Mouse (Mus musculus) fibroblast of lung, adult 2 months (primary cell): Measurements from ENCODE around the gene Ufsp1.
A peak's percentile ranks its signal among the peaks of the same experiment; 100 is the strongest.

Source experiments
- DNase-seq: peaks from one replicate; pipeline ENCODE4 v3.0.0-alpha.2; 2011; ENCODE audit warnings: low read depth

The Ufsp1 gene

GRCm38 (mm10) chr5:137334317-137334716, 39.9 kb downstream of the Ufsp1 start:
- no peak for DNase-seq

DNA sequence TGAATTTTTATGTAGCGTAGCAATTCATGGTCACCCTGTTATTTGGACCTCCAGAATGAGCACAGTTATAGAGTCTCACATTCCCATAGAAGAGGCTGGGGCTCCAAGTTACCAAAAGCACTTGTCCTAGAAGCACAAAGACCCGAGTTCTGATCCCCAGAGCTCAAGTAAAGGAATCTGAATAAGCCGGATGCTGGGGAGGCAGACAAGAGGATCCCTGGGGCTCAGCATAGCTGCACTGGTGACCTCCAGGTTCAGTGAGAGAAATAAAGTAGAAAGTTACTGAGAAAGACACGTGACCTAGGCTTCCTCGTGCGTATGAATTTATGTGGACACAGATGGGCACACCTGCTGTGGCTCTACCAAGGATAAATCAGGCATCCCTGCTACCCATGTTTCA, 40.6 kb downstream of the Ufsp1 start:
- DNase-seq: no peak

DNA sequence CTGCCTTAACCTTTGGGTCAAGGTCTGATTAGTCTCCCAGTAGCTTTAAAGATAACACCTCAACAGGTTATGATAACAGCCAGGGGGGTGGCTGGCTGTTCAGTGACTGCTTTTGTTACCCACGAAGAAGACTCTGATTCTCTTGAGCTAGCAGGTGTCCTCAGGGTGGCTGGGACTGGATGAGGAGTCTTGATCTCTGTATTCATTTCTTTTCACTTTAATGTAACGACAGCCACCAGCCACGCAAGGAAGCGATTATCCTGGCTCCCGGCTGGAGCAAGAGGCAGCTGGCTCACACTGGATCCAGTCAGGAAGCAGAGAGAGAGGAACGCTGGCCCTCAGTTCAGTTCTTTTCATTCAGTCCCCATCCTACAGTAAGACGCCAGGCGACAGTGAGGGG, 42.8 kb downstream of the Ufsp1 start:
- no peak for DNase-seq

DNA sequence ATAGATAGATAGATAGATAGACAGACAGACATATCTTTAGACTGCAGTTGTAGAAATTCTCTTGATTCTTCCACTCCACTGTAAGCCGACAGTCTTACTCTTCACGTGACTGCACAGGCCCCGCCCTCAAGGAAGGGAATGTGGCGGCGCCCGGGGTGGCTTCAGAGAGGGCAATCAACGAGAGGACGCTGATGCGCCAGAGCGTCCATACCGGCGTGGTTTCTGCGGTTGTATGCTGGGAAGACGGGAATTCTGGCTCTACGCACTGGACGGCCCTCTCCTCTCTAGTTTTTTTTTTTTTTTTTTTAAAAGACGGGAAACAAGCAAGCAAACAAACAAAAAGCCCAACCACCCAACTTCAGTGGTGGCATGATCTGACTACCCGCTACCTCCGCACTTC, 43.8 kb downstream of the Ufsp1 start:
- peak; percentile 72 for DNase-seq

DNA sequence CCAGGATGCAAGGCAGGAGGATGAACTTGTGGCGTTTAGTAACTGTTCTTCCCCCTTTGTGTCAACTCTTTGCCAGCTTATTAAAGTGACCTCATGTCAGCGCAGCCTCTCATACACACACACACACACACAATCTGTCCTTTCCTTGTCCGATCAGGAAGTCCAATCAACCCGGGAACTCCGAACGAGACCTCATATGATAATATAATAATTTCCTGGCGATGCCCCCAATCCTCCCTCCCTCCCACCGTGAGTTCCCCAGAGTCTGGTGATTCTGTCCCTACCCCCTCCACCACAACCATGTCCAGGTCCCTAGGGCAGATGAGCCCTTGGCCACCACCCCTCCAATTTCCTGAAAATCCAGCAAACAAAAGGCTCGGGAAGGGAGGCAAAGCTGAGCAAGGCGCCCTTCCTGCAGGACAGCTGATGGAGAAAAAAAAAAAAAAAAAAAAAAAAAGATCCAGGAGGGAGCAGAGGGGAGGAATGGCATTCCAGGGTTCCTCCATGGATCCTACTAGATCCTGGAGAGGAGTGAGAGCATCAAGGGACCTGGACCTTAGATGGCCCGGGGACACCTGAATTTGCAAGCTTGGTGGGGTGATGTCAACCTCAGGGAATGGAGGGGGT, 44.3 kb downstream of the Ufsp1 start:
- DNase-seq: no peak

GRCm38 (mm10) chr5:137339290-137339979, 45.0 kb downstream of the Ufsp1 start:
- DNase-seq: no peak

DNA sequence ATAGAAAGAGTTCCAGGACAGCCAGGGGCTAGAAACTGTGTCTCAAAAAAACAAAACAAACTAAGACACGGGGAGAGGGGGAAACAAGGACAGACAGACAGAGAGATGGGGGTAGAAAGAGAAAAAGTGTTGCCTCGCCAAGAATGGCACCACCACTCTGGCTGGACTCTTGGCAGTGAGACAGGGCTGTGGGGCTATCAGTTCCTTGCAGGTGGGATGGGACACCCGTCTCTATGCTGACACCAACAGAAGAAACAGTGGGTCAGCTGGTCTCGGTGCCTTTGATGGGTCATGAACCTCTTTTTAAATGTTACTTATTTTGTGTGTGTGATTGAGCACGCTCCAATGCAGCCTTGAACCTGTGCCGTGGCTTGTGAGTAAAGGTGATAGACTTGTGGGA, 45.8 kb downstream of the Ufsp1 start:
- DNase-seq: no peak

GRCm38 (mm10) chr5:137342407-137343012, 48.1 kb downstream of the Ufsp1 start:
- no peak for DNase-seq

DNA sequence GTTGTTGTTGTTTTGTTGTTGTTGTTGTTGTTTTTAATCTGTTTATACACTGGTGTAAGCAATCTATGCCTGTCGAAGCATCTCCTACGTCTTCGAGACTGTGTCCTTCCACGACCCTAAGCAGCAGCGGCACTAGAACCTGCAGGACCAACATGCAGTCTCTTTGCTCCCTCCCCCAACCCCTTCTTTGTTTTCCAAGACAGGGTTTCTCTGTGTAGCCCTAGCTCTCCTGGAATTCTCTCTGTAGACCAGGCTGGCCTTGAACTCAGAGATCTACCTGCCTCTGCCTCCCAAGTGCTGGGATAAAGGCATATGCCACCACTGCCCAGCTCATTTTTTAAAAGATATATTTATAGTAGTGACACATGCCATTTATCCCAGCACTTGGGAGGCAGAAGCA, 49.0 kb downstream of the Ufsp1 start:
- DNase-seq: no peak

- DNase-seq: no peak
These were observed 49.4 kb downstream of the Ufsp1 start for GRCm38 (mm10) chr5:137343869-137344268.
